Mouse (Mus musculus): ENCODE data around the gene Crlf3. TPM values are rescaled to one million over a fixed set of nuclear protein-coding genes. Genes with fewer than 3 reads are reported as not detected.
A peak's percentile ranks its signal among the peaks of the same experiment; 100 is the strongest.

Gene Crlf3
- polyA plus RNA-seq, 1 experiment from 2014 or later = 10.7 TPM

DNA sequence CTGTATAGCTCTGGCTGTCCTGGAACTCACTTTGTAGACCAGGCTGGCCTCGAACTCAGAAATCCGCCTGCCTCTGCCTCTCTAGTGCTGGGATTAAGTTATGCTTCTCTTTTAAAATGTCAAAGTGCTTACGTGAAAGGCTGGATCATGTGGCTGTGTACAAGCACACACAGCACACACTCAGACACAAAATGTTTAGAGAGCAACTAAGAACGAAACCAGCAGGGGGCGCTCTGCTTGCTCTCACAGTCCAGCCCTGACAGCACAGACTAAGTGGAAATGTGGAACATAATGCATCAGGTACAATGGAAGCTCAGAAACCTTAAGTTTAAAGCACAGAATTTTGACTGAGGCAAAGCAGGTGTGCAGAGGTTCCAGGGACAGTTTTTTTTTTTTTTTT is 6.1 kb upstream of the Crlf3 start:
- ATAC-seq (ENCODE audit: low FRiP score) = peak; percentile 53; the same call in 1 of the 2 replicates
- H3K36me3 ChIP-seq (replicated peaks; ENCODE audit: control insufficient read depth, insufficient read depth) = no peaks in the 10 kb centered on the region
- WGBS = 17% methylated on average over 5 of the region's 5 CpGs

GRCm38 (mm10) chr11:80085356-80086055 is 4.7 kb upstream of the Crlf3 start:
- Histone ChIP-seq H3K4me2 (replicated peaks) (no peak overlapping the region), H3K27me3 (ENCODE audit: control insufficient read depth, insufficient read depth, low read length) (no peaks in the 10 kb centered on the region), H3K27ac (no peak overlapping the region), H3K4me1 (replicated peaks; ENCODE audit: control insufficient read depth, insufficient read depth, low read length) (peaks cover 13% of the 10 kb centered on the region; the same call in 1 of the 2 replicates), H3K36me3 (replicated peaks; ENCODE audit: control insufficient read depth, insufficient read depth) (no peaks in the 10 kb centered on the region), H3K9me3 (ENCODE audit: control insufficient read depth, low read length) (no peaks in the 10 kb centered on the region), H3K4me3 (replicated peaks; ENCODE audit: low read length) (no peak overlapping the region), H3K9ac (no peak overlapping the region)
- DNase-seq (ENCODE audit: low spot score) (no peak), ATAC-seq (ENCODE audit: low FRiP score) (no peak)
- WGBS = 82% methylated on average over 6 of the region's 6 CpGs

More for the DNA sequence above, 6.1 kb upstream of the Crlf3 start:
- Histone ChIP-seq H3K27ac (no peak overlapping the region), H3K27me3 (ENCODE audit: control insufficient read depth, insufficient read depth, low read length) (no peaks in the 10 kb centered on the region), H3K4me2 (replicated peaks) (no peak overlapping the region), H3K4me1 (replicated peaks; ENCODE audit: control insufficient read depth, insufficient read depth, low read length) (peaks cover 10% of the 10 kb centered on the region; the same call in 1 of the 2 replicates), H3K9ac (no peak overlapping the region), H3K4me3 (replicated peaks; ENCODE audit: low read length) (no peak overlapping the region), H3K9me3 (ENCODE audit: control insufficient read depth, low read length) (no peaks in the 10 kb centered on the region)
- peak; percentile 77 for DNase-seq (ENCODE audit: low spot score)

DNA sequence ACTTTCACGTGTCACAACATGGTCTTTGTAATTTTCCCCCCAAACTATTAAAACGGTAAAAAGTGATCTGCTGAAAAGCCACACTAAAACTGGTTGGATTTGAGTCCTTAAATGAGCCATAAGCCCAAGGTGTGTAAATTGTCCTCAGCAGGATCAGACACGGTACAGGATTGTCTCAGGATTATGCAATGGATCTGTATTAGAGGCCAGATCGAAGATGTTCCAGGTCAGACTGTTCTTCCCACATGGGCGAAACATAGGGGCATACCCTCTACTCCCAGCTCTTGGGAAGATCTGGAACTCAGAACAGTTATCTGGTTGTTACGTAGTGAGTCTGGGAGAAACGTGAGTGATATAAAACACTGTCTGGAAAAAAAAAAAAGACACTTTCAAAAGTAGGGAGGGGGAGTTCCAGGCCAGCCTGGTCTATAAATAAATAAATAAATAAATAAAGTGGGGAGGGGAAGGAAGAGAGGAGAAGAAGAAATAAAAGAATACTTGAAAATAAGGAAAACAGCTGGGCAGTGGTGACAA is 1.1 kb upstream of the Crlf3 start:
- Histone ChIP-seq H3K4me1 (replicated peaks; ENCODE audit: control insufficient read depth, insufficient read depth, low read length) (peaks cover 12% of the 10 kb centered on the region), H3K9me3 (ENCODE audit: control insufficient read depth, low read length) (no peaks in the 10 kb centered on the region), H3K27ac (no peak overlapping the region), H3K4me3 (replicated peaks; ENCODE audit: low read length) (no peak overlapping the region), H3K27me3 (ENCODE audit: control insufficient read depth, insufficient read depth, low read length) (no peaks in the 10 kb centered on the region), H3K4me2 (replicated peaks) (no peak overlapping the region), H3K9ac (no peak overlapping the region), H3K36me3 (replicated peaks; ENCODE audit: control insufficient read depth, insufficient read depth) (no peaks in the 10 kb centered on the region)
- ATAC-seq (ENCODE audit: low FRiP score) (no peak), DNase-seq (ENCODE audit: low spot score) (no peak)
- 88% methylated on average over 7 of the region's 7 CpGs for WGBS

- WGBS = under 1% methylated on average over 32 of the region's 32 CpGs
- Histone ChIP-seq H3K4me3 (replicated peaks; ENCODE audit: low read length) (peak overlapping the region; percentile 90), H3K9me3 (ENCODE audit: control insufficient read depth, low read length) (no peaks in the 10 kb centered on the region), H3K27ac (peak overlapping the region; percentile 76), H3K27me3 (ENCODE audit: control insufficient read depth, insufficient read depth, low read length) (no peaks in the 10 kb centered on the region), H3K4me2 (replicated peaks) (peak overlapping the region; percentile 84), H3K9ac (peak overlapping the region; percentile 87), H3K36me3 (replicated peaks; ENCODE audit: control insufficient read depth, insufficient read depth) (no peaks in the 10 kb centered on the region), H3K4me1 (replicated peaks; ENCODE audit: control insufficient read depth, insufficient read depth, low read length) (peaks cover 12% of the 10 kb centered on the region)
- no peak for ATAC-seq (ENCODE audit: low FRiP score)
- DNase-seq (ENCODE audit: low spot score) = no peak
Measured at GRCm38 (mm10) chr11:80080381-80080825, 388 bp downstream of the Crlf3 start.

GRCm38 (mm10) chr11:80079751-80080150 is 1.0 kb downstream of the Crlf3 start:
- Histone ChIP-seq H3K27me3 (ENCODE audit: control insufficient read depth, insufficient read depth, low read length) (no peaks in the 10 kb centered on the region), H3K36me3 (replicated peaks; ENCODE audit: control insufficient read depth, insufficient read depth) (no peaks in the 10 kb centered on the region), H3K4me3 (replicated peaks; ENCODE audit: low read length) (peak overlapping the region; percentile 90), H3K9ac (peak overlapping the region; percentile 87), H3K4me2 (replicated peaks) (peak overlapping the region; percentile 84), H3K9me3 (ENCODE audit: control insufficient read depth, low read length) (no peaks in the 10 kb centered on the region), H3K4me1 (replicated peaks; ENCODE audit: control insufficient read depth, insufficient read depth, low read length) (peaks cover 12% of the 10 kb centered on the region), H3K27ac (no peak overlapping the region)
- ATAC-seq (ENCODE audit: low FRiP score) (no peak), DNase-seq (ENCODE audit: low spot score) (no peak)
- WGBS = 77% methylated on average over 6 of the region's 6 CpGs

DNA sequence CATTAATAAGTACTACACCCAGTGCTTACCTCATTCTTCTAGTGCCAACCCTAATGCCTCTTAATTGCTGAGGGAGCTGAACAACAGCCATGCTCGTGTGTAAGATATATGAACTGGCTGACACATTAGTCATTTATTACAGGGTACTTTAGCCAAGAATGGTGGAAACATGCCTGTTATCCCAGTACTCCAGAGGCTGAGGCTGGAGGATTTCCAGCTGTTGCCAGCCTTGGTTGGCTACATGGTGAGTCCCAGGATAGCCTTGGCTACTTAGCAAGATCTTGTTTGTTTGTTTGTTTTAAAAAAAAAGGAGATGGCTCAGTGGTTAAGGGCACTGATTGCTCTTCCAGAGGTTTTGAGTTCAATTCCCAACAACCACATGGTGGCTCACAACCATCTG is 2.0 kb downstream of the Crlf3 start:
- WGBS = 44% methylated on average over 1 of the region's 1 CpGs
- no peak overlapping the region for H3K9ac ChIP-seq
- H3K9me3 ChIP-seq (ENCODE audit: control insufficient read depth, low read length) = no peaks in the 10 kb centered on the region
- peaks cover 12% of the 10 kb centered on the region for H3K4me1 ChIP-seq (replicated peaks; ENCODE audit: control insufficient read depth, insufficient read depth, low read length)
- no peak overlapping the region for H3K4me2 ChIP-seq (replicated peaks)
- no peaks in the 10 kb centered on the region for H3K36me3 ChIP-seq (replicated peaks; ENCODE audit: control insufficient read depth, insufficient read depth)
- no peak overlapping the region for H3K27ac ChIP-seq
- no peak for DNase-seq (ENCODE audit: low spot score)
- no peaks in the 10 kb centered on the region for H3K27me3 ChIP-seq (ENCODE audit: control insufficient read depth, insufficient read depth, low read length)
- H3K4me3 ChIP-seq (replicated peaks; ENCODE audit: low read length) = no peak overlapping the region
- ATAC-seq (ENCODE audit: low FRiP score) = no peak

DNA sequence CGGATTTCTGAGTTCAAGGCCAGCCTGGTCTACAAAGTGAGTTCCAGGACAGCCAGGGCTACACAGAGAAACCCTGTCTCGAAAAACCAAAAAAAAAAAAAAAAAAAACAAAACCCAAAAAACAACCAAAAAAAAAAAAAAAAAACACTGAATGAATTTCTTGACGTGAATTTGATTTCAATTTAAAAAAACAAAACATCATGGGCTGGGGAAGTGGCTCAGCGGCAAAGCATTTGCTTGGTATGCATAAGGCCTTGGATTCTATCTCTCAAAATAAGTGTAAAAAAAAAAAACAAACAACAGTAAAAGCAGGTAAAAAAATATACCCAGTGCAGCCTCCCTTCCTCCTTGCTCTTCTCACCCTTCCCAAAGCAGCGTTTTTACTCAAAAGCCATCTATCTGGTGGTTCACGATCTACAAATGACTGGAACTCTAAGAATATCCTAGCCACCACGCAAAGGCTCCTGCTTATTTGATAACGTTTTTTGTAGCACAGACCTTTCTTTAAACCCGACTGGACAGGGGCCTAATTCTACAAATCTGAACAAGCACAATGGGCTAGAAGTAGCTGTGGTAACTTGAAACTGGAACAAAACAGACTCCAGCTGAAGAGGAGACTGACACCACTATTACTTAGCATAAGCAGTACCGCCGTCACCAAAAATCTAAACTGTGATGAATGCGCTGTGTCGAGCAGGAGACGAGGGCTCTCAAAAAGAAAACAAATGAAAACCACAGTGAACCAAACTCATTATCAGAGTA is 2.8 kb downstream of the Crlf3 start:
- Histone ChIP-seq H3K27me3 (ENCODE audit: control insufficient read depth, insufficient read depth, low read length) (no peaks in the 10 kb centered on the region), H3K4me3 (replicated peaks; ENCODE audit: low read length) (no peak overlapping the region), H3K27ac (no peak overlapping the region), H3K36me3 (replicated peaks; ENCODE audit: control insufficient read depth, insufficient read depth) (no peaks in the 10 kb centered on the region), H3K9me3 (ENCODE audit: control insufficient read depth, low read length) (no peaks in the 10 kb centered on the region), H3K9ac (no peak overlapping the region), H3K4me1 (replicated peaks; ENCODE audit: control insufficient read depth, insufficient read depth, low read length) (peaks cover 12% of the 10 kb centered on the region), H3K4me2 (replicated peaks) (no peak overlapping the region)
- ATAC-seq (ENCODE audit: low FRiP score) = no peak
- WGBS = 78% methylated on average over 13 of the region's 14 CpGs
- DNase-seq (ENCODE audit: low spot score) = no peak

GRCm38 (mm10) chr11:80075608-80076277 is 5.0 kb downstream of the Crlf3 start:
- H3K27me3 ChIP-seq (ENCODE audit: control insufficient read depth, insufficient read depth, low read length) = no peaks in the 10 kb centered on the region
- no peak overlapping the region for H3K9ac ChIP-seq

GRCm38 (mm10) chr11:80072365-80072764 is 8.4 kb downstream of the Crlf3 start:
- no peak overlapping the region for H3K4me2 ChIP-seq (replicated peaks)
- H3K27me3 ChIP-seq (ENCODE audit: control insufficient read depth, insufficient read depth, low read length) = no peaks in the 10 kb centered on the region
- H3K9ac ChIP-seq = no peak overlapping the region
- no peak for ATAC-seq (ENCODE audit: low FRiP score)
- no peak overlapping the region for H3K4me3 ChIP-seq (replicated peaks; ENCODE audit: low read length)
- no peaks in the 10 kb centered on the region for H3K36me3 ChIP-seq (replicated peaks; ENCODE audit: control insufficient read depth, insufficient read depth)
- 94% methylated on average over 3 of the region's 3 CpGs for WGBS
- no peak overlapping the region for H3K27ac ChIP-seq
- H3K9me3 ChIP-seq (ENCODE audit: control insufficient read depth, low read length) = no peaks in the 10 kb centered on the region
- H3K4me1 ChIP-seq (replicated peaks; ENCODE audit: control insufficient read depth, insufficient read depth, low read length) = no peaks in the 10 kb centered on the region
- DNase-seq (ENCODE audit: low spot score) = no peak

More at GRCm38 (mm10) chr11:80075608-80076277, 5.0 kb downstream of the Crlf3 start:
- Histone ChIP-seq H3K36me3 (replicated peaks; ENCODE audit: control insufficient read depth, insufficient read depth) (no peaks in the 10 kb centered on the region), H3K4me1 (replicated peaks; ENCODE audit: control insufficient read depth, insufficient read depth, low read length) (peaks cover 7% of the 10 kb centered on the region), H3K4me3 (replicated peaks; ENCODE audit: low read length) (no peak overlapping the region), H3K9me3 (ENCODE audit: control insufficient read depth, low read length) (no peaks in the 10 kb centered on the region), H3K4me2 (replicated peaks) (no peak overlapping the region), H3K27ac (no peak overlapping the region)
- no peak for DNase-seq (ENCODE audit: low spot score)
- WGBS = 97% methylated on average over 5 of the region's 5 CpGs
- ATAC-seq (ENCODE audit: low FRiP score) = no peak

Data from hindbrain, embryonic 14.5 days (tissue).